Mouse (Mus musculus): ENCODE results near the gene Mrpl55. TPM values are rescaled to one million over a fixed set of nuclear protein-coding genes. Genes with fewer than 3 reads are reported as not detected.

Gene Mrpl55
- total RNA-seq, 2 experiments from 2014 or later, result 52.0 to 57.9 TPM

DNA sequence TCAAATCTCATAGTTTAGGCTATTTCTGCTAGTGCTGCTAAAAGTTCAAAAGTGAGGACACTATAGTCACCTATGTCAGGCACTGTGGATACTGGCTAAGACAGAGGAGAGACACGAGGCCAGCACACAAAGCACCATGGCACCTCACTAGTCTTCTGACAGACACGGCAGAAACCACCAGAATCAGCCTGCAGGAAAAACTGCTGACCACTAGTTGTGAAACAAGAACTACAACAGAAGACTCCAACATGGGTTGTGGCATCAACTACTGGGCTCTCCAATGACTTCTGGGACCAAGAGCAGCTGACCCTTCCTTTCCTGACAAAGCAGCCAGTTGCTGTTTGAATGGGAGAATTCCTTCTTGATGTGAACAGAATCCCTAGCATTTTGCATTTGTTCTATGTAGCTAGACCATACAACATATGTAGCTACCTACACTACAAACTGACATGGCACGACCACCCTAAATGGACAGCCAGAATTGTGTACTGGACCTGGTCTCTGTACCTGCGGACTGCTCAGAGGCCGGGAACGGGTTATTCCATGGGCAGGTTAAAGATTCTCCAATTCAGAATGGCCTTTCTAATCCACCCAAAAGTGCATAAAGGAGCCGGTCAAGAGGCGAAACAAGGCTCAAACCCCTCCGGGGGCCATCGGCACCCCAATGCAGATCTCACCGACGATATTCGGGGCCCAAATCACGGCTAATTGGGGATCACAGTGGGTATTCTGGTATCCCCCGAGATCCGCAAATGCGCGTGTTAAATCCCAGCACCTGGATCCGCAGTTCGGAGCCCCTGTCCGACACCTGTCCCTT, 24.7 kb downstream of the Mrpl55 start:
- DNase-seq (ENCODE audit: low spot score in 2 of 2), result no peak

DNA sequence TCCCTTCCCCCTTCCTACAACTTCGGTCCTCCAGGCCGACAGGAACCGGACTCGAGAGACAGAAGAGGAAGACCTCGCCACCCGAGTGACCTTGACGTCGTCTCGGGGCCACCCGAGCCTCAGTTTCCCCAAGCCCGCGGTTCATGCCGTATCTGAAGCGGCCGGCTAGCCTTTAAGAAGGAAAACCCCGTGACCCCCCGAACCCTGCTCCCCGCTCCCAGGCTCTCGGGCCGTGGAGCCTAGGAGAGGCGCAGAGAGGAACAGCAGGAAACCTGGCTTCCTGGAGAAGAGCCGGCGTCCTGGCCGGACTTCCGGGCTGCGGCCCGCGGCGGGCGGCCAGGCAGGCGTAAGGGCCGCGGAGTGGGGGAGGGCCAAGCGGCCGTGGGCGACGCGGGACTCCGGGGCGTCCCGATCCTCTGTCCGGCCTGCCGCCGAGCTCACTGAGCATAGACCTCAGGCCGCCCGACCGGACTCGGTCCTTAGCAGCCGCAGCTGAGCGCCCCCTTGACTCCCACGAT, 25.4 kb downstream of the Mrpl55 start:
- peak in 1 of 2 experiments; percentile 19 for DNase-seq (ENCODE audit: low spot score in 2 of 2)

DNA sequence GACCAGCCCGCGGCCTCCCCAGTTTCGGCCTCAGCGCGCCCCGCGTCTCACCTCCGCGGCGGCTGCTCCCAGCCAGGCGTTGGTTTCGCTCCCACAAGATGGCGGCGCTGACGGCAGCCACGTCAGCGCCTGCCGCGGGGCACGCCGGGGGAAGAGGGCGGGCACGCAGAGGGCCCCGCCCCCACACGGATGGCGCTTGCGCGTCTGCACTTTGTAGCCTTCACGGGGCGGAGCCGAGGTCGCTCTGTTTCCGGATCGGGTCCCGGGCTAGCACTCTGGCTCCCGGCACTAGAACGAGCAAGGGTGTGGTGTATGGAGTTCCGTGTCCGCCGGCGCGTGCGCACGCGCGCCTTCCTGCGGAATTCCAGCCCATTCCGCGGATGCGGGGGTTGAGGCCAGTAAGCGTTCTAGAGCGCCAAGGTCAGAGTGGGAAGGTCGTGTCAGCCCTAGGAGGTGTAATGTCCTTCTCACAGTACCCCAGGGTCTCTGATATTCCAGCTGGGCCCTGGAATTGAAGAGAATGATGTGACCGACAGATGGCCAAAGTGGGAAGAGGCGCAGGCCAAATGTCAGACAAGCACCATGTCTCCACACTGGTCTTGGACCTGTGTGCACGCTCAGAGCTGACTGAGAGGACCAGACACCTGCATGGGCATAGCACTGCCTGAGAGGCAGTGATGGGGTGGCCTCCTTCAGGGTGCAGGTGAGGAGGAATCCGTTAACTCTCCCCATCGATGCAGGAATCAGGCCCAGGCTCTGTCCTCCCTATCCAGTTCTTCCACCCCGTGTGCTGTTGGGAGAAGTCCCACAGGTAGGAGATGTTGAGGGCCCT, 26.1 kb downstream of the Mrpl55 start, which contains the start of gene Arf1:
Arf1 (minus strand) TSS at position 149 of the 832 bp plus-strand sequence.
- DNase-seq (ENCODE audit: low spot score in 2 of 2), result peak; percentile 94

DNA sequence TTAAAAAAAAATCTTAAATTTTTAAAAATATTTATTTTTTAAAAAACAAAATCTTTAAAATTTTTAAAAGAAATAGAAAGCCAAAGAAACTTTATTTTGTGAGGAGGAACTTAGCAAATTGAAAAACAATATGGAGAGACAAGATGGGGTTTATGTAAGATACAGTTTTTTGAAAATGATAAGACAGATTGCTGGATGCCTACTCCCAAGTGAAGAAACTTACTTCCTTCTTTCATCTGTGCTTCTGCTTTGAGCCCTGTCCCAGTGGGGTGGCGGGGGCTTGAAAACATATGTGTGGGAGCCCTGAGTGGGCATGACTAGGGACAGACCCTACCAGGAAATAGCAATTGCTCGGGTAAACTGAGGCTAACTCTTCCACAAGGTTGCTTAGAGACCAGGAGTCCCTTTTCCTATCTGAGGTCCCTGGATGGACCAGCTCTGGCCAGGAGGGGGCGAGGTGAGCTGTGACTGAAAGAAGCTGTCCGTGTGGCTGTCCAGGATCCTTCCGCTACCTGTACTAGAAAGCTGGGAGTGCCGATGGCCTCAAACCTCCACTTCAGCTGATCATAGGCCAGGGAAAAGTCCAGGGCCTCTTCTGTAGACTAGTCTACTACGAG, 28.0 kb downstream of the Mrpl55 start:
- peak in 1 of 2 experiments; percentile 38 for DNase-seq (ENCODE audit: low spot score in 2 of 2)

DNA sequence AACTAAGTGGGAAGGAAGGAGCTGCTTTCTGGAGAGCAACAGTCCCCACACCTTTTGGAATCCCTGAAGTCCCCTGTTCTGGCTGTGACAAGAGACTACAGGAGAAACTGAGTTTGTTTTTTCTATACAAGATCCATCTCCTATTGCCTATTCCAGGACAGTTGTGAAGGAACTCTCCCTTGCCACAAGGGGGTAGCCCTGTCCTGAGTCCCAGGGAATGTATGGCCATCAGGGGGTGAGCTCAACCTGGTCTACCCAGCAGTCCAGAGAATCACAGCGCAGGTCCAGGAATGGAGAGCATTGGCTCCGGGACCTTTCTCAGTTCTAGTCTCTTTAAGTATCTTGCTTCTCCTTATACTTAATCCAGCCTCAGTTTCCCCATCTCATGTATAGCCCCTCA, 30.5 kb downstream of the Mrpl55 start:
- DNase-seq (ENCODE audit: low spot score in 2 of 2), result no peak

DNA sequence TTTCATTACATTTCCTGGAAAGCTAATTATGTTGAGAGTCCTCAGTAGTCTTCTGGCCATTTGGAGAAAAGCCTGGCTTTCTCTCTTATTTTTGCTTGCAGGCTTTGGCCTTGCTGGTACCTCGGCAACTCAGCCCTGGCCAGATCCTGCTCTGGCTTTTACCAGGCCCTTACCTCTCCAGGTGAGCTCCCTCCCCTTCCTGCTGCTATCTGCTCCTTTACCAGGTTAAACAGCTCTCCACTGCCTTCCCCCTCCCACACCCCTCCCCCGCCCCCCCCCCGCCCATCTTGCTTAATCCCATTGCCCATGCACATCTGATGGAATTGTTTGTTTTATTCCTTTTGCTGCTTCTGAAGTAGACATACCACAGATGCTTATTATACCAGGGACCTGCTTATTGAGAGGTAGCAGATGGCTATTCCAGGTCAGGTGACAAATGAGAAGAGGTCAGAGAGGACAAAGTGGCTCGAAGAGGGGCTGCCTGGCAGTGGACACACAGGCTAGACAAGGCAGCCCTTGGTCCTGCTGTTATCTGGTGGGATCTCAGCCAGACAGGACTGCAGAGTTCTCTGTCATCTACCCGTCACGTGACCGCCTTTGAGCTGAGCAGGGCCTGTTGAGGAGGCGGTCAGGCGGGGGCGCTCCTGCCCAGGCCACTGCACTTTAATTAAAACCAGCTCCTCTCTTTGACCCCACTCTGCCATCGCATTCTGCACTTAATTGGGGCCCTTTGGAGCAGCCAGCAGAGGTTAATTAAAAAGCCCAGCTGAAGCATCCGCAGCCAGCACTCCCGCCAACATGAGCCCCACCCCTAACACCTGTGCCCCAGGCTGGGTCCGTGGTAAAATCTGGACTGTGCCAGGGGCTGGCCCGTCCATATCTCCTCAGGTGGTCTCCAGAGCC, 36.5 kb downstream of the Mrpl55 start:
- DNase-seq (ENCODE audit: low spot score in 2 of 2), result peak in 1 of 2 experiments; percentile 64

DNA sequence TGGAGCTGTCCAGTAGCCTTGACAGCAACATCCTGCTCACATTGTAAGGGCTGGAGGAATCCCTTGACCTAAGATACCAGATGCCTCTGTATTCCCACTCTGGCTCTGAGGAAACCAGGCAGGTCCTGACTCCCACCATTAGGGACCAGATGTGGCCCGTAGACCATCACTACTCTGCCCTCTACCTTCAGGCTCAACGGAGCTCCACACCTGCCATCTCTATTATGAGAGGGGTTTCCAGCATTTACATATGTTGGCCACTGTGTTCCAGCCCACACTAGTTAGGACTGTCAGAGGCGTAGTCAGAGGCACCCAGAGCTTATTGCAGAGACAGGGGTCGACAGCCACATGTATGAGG, 37.1 kb downstream of the Mrpl55 start:
- no peak for DNase-seq (ENCODE audit: low spot score in 2 of 2)

DNA sequence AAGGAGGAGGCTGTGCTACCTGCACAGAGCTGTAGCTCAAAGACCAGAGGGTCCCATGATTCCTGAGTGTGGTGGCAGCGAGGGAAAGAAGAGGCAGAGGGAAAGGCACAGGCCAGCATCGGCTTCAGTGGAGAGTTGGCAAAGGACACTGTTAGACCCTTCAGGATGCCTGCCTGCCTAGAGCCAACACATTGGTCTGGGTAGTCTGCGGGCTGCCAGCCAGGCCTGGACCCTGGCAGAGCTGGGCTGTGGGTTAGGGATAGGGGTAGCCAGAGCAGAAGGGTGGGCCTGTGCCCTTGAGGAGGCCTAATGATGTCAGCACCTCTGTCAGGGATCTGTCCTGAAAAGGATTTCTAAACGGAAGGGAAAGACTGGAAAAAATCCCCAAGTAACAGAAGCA, 37.5 kb downstream of the Mrpl55 start:
- DNase-seq (ENCODE audit: low spot score in 2 of 2), result no peak

DNA sequence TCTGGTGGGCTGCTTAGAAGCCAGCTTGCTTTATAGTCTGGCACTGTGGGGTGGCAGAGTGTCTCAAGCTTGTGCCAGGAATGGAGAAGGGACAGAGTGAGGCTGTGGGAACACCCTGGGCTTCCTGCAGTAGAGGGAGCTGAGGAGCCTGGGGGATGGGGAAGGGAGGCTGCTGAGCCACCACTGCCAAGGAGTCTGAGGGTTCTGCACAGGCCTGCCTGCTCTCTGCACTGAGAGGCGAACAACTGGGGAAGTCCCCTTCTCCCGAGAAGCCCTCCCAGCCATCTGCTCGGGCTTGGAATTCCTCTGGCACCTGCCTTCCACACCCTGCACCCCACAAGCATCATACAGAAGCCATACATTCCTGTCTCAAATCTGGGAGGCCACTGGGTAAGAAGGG, 39.6 kb downstream of the Mrpl55 start:
- no peak for DNase-seq (ENCODE audit: low spot score in 2 of 2)

DNA sequence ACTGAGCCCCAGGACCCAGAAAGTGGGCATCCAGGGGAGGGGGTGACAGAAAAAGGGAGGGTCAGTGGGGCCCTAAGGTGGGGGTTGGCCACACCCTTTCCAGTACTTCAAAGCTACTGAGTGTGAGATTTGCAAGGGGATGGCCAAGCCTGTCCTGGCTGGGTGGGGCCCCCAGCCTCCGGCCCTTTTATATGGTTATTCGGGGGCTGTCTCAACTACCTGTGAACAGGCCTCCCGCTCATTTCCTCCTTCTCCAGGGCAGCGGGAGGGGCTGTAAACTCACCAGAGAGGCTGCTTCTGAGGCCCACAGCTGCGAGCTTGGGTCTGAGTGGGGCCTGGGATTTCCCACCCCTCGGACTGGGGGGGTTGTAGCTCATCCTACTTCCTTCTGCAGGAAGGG, 41.6 kb downstream of the Mrpl55 start:
- DNase-seq (ENCODE audit: low spot score in 2 of 2), result no peak

DNA sequence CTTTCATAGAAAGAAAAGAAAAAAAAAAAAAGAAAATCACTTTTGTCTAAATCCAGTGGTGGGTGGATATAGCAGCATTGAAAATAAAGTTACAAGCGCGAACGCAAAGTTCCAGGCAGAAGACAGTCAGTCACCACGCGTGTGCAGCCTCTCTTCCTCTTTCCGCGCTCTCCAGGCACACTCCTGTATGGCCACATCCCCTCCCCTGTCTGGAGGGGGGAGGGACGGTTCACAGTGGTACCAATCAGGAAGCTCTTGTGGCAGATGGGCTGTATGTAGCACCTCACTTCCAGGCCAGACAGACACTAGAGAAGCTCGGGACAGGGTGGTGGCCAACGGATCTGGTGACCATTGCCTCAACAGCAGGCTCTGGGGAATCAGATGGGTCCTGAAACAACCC, 45.8 kb downstream of the Mrpl55 start:
- no peak for DNase-seq (ENCODE audit: low spot score in 2 of 2)

Other genes starting within 250 kb of the Mrpl55 start
- gene Hist3h2a, start 247.8 kb upstream of the Mrpl55 start, total RNA-seq (2021), result 10 to 100 TPM; 47.6 to 64.4 TPM
- gene Trim17, start 247.8 kb upstream of the Mrpl55 start, total RNA-seq (2021), result under 1 TPM; 0.08 to 0.36 TPM
- gene Trim11, start 224.4 kb upstream of the Mrpl55 start, total RNA-seq (2021), result 10 to 100 TPM; 34.1 to 34.8 TPM
- 10 to 100 TPM in 1 of 2 experiments, 1 to 10 TPM in 1; 9.0 to 22.3 TPM for gene Obscn, start 66.1 kb upstream of the Mrpl55 start, total RNA-seq (2021)
- gene Iba57, start 38.7 kb upstream of the Mrpl55 start, total RNA-seq (2021), result 10 to 100 TPM; 17.7 to 18.4 TPM
- gene Gjc2, start 19.3 kb upstream of the Mrpl55 start, total RNA-seq (2021), result under 1 TPM; 0.59 to 0.62 TPM
- gene Guk1, start 10.3 kb upstream of the Mrpl55 start, total RNA-seq (2021), result 10 to 100 TPM; 58.9 to 62.8 TPM
- 10 to 100 TPM; 27.3 to 32.2 TPM for gene 2310033P09Rik, start 5.8 kb downstream of the Mrpl55 start, total RNA-seq (2021)
- 100 to 1,000 TPM; 375 to 388 TPM for gene Arf1, start 25.8 kb downstream of the Mrpl55 start, total RNA-seq (2021)
- gene Wnt3a, start 88.3 kb downstream of the Mrpl55 start, total RNA-seq (2021), result not detected
- gene Wnt9a, start 104.4 kb downstream of the Mrpl55 start, total RNA-seq (2021), result 1 to 10 TPM; 1.9 to 2.5 TPM
- gene Prss38, start 173.2 kb downstream of the Mrpl55 start, total RNA-seq (2021), result not detected
- 10 to 100 TPM; 11.4 to 12.1 TPM for gene Jmjd4, start 247.6 kb downstream of the Mrpl55 start, total RNA-seq (2021)
- gene Snap47, start 248.7 kb downstream of the Mrpl55 start, total RNA-seq (2021), result 10 to 100 TPM; 73.3 to 76.6 TPM